Mouse (Mus musculus) kidney, adult 2 months (tissue): Measurements from ENCODE around the gene Gc. TPM values are rescaled to one million over a fixed set of nuclear protein-coding genes. Genes with fewer than 3 reads are reported as not detected.
A peak's percentile ranks its signal among the peaks of the same experiment; 100 is the strongest.

Experiments
- DNase-seq: peaks from one replicate; pipeline ENCODE4 v3.0.0; 2021
- H3K27ac ChIP-seq: fragments of 200-500 bp; 2 replicates; pipeline ENCODE4 v1.5.1; 2012; ENCODE audit warnings: low read depth, low read length, control low read depth, inconsistent platforms; ENCODE audit not compliant: insufficient read depth
- H3K27me3 ChIP-seq: fragments of 200-500 bp; replicated peaks from 2 replicates; pipeline ENCODE4 v1.6.1; 2012; ENCODE audit warnings: mild to moderate bottlenecking, moderate library complexity, low read length, inconsistent platforms; ENCODE audit not compliant: control insufficient read depth, insufficient read depth
- H3K36me3 ChIP-seq: fragments of 200-500 bp; 2 replicates; pipeline ENCODE4 v1.6.1; 2012; ENCODE audit warnings: mild to moderate bottlenecking, moderate library complexity, low read length, inconsistent platforms; ENCODE audit not compliant: control insufficient read depth, insufficient read depth
- H3K4me1 ChIP-seq: fragments of 200-500 bp; 2 replicates; pipeline ENCODE4 v1.6.1; 2011; ENCODE audit warnings: low read length; ENCODE audit not compliant: control insufficient read depth, insufficient read depth
- H3K4me3 ChIP-seq: fragments of 200-500 bp; 2 replicates; pipeline ENCODE4 v1.5.1; 2011; ENCODE audit warnings: mild to moderate bottlenecking, low read depth, low read length, control low read depth; ENCODE audit not compliant: insufficient read depth
- CTCF ChIP-seq: fragments of 200-500 bp; conservative IDR thresholded peaks from 2 replicates; pipeline ENCODE4 v1.5.1; 2011; ENCODE audit warnings: low read depth, mild to moderate bottlenecking, control low read depth, low read length, moderate library complexity, mixed read lengths; ENCODE audit not compliant: insufficient read depth, insufficient read length
- POLR2A ChIP-seq: fragments of 200-500 bp; IDR thresholded peaks from one replicate; pipeline ENCODE4 v1.6.1; 2011; ENCODE audit warnings: low read depth, low read length, control low read depth
- WGBS: fragments of 180-500 bp; shearing (Covaris S2); methylation state at CpG from one replicate; pipeline ENCODE4 v1.1.7; 2018; 5-methylcytosine and 5-hydroxymethylcytosine counted together
- polyA plus RNA-seq: library from polyadenylated mRNA; depleted of rRNA; stranded (reverse); fragments of >200 nt; gene quantifications from 2 replicates; pipeline ENCODE4 v1.2.3, GENCODE M21; 2012

Gc gene
- polyA plus RNA-seq, 1 experiment, result 71.6 TPM

GRCm38 (mm10) chr5:89461817-89462216 lies 4.1 kb upstream of the Gc start:
- Histone ChIP-seq H3K27me3 (no peaks in the 10 kb centered on the region), H3K4me1 (peaks cover 2% of the 10 kb centered on the region; the same call in 1 of the 2 replicates), H3K27ac (no peak overlapping the region), H3K36me3 (no peaks in the 10 kb centered on the region), H3K4me3 (no peak overlapping the region)
- TF ChIP-seq CTCF (no peak), POLR2A (no peak)
- 64% methylated on average over 4 of the region's 4 CpGs for WGBS
- peak; percentile 15 for DNase-seq

- Histone ChIP-seq H3K27me3 (no peaks in the 10 kb centered on the region), H3K4me1 (peaks cover 2% of the 10 kb centered on the region; the same call in 1 of the 2 replicates), H3K36me3 (no peaks in the 10 kb centered on the region), H3K27ac (no peak overlapping the region), H3K4me3 (no peak overlapping the region)
- TF ChIP-seq CTCF (no peak), POLR2A (no peak)
- DNase-seq, result peak; percentile 52
Measured at GRCm38 (mm10) chr5:89459591-89459990, 1.9 kb upstream of the Gc start.

- Histone ChIP-seq H3K4me3 (no peak overlapping the region), H3K27ac (no peak overlapping the region), H3K36me3 (no peaks in the 10 kb centered on the region), H3K4me1 (peaks cover 2% of the 10 kb centered on the region; the same call in 1 of the 2 replicates), H3K27me3 (no peaks in the 10 kb centered on the region)
- WGBS, result 38% methylated on average over 2 of the region's 2 CpGs
- peak; percentile 19 for DNase-seq
- TF ChIP-seq POLR2A (no peak), CTCF (no peak)
Measured at GRCm38 (mm10) chr5:89458987-89459386, 1.3 kb upstream of the Gc start.

- TF ChIP-seq POLR2A (no peak), CTCF (peak; percentile 79)
- 49% methylated on average over 8 of the region's 8 CpGs for WGBS
- Histone ChIP-seq H3K36me3 (no peaks in the 10 kb centered on the region), H3K4me3 (no peak overlapping the region), H3K27ac (no peak overlapping the region), H3K4me1 (peaks cover 2% of the 10 kb centered on the region; the same call in 1 of the 2 replicates), H3K27me3 (no peaks in the 10 kb centered on the region)
- peak; percentile 41 for DNase-seq
Measured at GRCm38 (mm10) chr5:89455526-89455925, 2.2 kb downstream of the Gc start.

GRCm38 (mm10) chr5:89450798-89451197 lies 6.9 kb downstream of the Gc start:
- no peaks in the 10 kb centered on the region for H3K36me3 ChIP-seq
- H3K4me3 ChIP-seq, result no peak overlapping the region
- TF ChIP-seq POLR2A, result no peak
- no peak for TF ChIP-seq CTCF
- H3K27me3 ChIP-seq, result no peaks in the 10 kb centered on the region
- no peak for DNase-seq
- no peaks in the 10 kb centered on the region for H3K4me1 ChIP-seq
- H3K27ac ChIP-seq, result no peak overlapping the region

DNA sequence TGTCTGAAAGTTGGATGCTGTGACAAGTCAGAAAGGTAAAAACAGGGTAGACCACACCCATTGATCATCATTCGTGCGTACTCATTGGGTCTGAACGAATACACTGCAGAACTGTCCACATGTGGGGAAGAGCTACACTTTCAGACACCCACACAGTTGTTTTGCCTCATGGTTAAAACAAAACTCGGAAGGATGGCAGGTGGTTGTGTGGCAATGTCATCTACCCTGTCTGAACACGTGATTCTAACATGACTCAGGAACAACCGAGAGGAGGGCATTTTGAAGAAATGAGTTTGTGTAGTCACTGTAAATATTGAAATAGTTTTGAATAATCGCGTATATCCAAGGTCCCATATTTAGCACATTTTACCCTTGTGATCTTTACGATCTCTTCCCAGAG lies 8.4 kb downstream of the Gc start:
- no peak for TF ChIP-seq POLR2A
- no peak for TF ChIP-seq CTCF
- Histone ChIP-seq H3K27me3 (no peaks in the 10 kb centered on the region), H3K27ac (no peak overlapping the region), H3K36me3 (no peaks in the 10 kb centered on the region), H3K4me1 (no peaks in the 10 kb centered on the region), H3K4me3 (no peak overlapping the region)
- DNase-seq, result no peak
- WGBS, result 89% methylated on average over 9 of the region's 9 CpGs

DNA sequence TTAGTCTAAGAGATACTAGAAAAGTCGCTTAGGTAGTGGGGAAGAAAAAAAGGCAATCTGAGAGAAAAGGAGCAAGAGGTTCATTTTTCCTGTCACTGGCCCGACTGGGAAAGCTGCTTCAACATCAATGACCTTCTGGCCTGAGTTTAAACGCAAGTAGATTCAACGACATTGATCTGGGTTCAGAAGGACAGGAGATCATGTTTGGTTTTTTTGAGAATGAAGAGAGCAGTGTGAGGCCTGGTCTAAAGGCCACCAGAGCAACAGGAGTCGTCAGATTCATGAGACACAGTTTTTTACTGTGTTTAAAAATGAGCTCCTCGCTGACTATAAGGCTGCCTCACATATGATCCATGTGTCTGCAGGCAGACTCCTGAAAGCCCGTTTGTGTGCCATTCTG lies 9.7 kb downstream of the Gc start:
- TF ChIP-seq POLR2A (no peak), CTCF (no peak)
- no peaks in the 10 kb centered on the region for H3K36me3 ChIP-seq
- WGBS, result 38% methylated on average over 7 of the region's 7 CpGs
- DNase-seq, result no peak
- H3K4me1 ChIP-seq, result no peaks in the 10 kb centered on the region
- no peak overlapping the region for H3K4me3 ChIP-seq
- H3K27ac ChIP-seq, result no peak overlapping the region
- H3K27me3 ChIP-seq, result no peaks in the 10 kb centered on the region
